Mouse (Mus musculus) hindbrain, embryonic 11.5 days (tissue): ENCODE data around the gene Lpp. TPM values are rescaled to one million over a fixed set of nuclear protein-coding genes. Genes with fewer than 3 reads are reported as not detected.

Experiments used
- ATAC-seq: fragments of 200-750 bp; cut with Nextera tagmentation; 2 replicates; pipeline ENCODE4 v1.8.0; 2017; ENCODE audit warnings: mild to moderate bottlenecking, moderate TSS enrichment, moderate library complexity; ENCODE audit not compliant: low FRiP score
- DNase-seq: peaks from one replicate; pipeline ENCODE4 v3.0.0-alpha.2; 2015; ENCODE audit warnings: low spot score
- H3K27ac ChIP-seq: fragments of 300-500 bp; sonication (generic); 2 replicates; pipeline ENCODE4 v1.5.1; 2014; ENCODE audit warnings: mild to moderate bottlenecking, low read depth, low read length
- H3K27me3 ChIP-seq: fragments of 300-500 bp; sonication (generic); 2 replicates; pipeline ENCODE4 v1.6.1; 2014; ENCODE audit warnings: mild to moderate bottlenecking, low read length, moderate library complexity, mixed read lengths; ENCODE audit not compliant: control insufficient read depth, insufficient read depth
- H3K36me3 ChIP-seq: fragments of 300-500 bp; sonication (generic); 2 replicates; pipeline ENCODE4 v1.6.1; 2014; ENCODE audit warnings: mild to moderate bottlenecking, low read length, moderate library complexity, mixed read lengths; ENCODE audit not compliant: control insufficient read depth, insufficient read depth
- H3K4me1 ChIP-seq: fragments of 300-500 bp; sonication (generic); replicated peaks from 2 replicates; pipeline ENCODE4 v1.6.1; 2014; ENCODE audit warnings: low read length, mixed read lengths; ENCODE audit not compliant: control insufficient read depth, insufficient read depth
- H3K4me2 ChIP-seq: fragments of 300-500 bp; sonication (generic); replicated peaks from 2 replicates; pipeline ENCODE4 v1.6.1; 2014; ENCODE audit warnings: mild to moderate bottlenecking, low read depth, low read length
- H3K4me3 ChIP-seq: fragments of 300-500 bp; sonication (generic); 2 replicates; pipeline ENCODE4 v1.5.1; 2014; ENCODE audit warnings: low read depth, low read length
- H3K9ac ChIP-seq: fragments of 300-500 bp; sonication (generic); 2 replicates; pipeline ENCODE4 v1.6.1; 2014; ENCODE audit warnings: low read depth, low read length
- H3K9me3 ChIP-seq: fragments of 300-500 bp; sonication (generic); 2 replicates; pipeline ENCODE4 v1.6.1; 2016; ENCODE audit warnings: low read length; ENCODE audit not compliant: control insufficient read depth
- WGBS: fragments of 180-500 bp; shearing (Covaris S2); extraction: QIAGEN DNeasy Blood & Tissue Kit; methylation state at CpG from one replicate; pipeline ENCODE4 v1.1.7; 2014; 5-methylcytosine and 5-hydroxymethylcytosine counted together
- polyA plus RNA-seq: library from polyadenylated mRNA; unstranded; fragments of >200 nt; fragmentation: Nextera tagmentation; extraction: Ambion mirVana; gene quantifications from 2 replicates; pipeline ENCODE4 v1.2.1, GENCODE M21; 2014

The Lpp gene
- polyA plus RNA-seq, 1 experiment from 2014 or later, result 25.1 TPM

GRCm38 (mm10) chr16:24411281-24411680 lies 18.0 kb downstream of the Lpp start:
- H3K4me3 ChIP-seq, result no peak overlapping the region
- ATAC-seq (no peak), DNase-seq (no peak)
- H3K4me1 ChIP-seq, result no peaks in the 10 kb centered on the region
- no peak overlapping the region for H3K4me2 ChIP-seq
- H3K36me3 ChIP-seq, result no peaks in the 10 kb centered on the region
- WGBS, result 91% methylated on average over 6 of the region's 6 CpGs
- no peaks in the 10 kb centered on the region for H3K27me3 ChIP-seq
- H3K9ac ChIP-seq, result no peak overlapping the region
- H3K9me3 ChIP-seq, result no peaks in the 10 kb centered on the region
- no peak overlapping the region for H3K27ac ChIP-seq

- Histone ChIP-seq H3K27ac (no peak overlapping the region), H3K4me2 (no peak overlapping the region), H3K36me3 (no peaks in the 10 kb centered on the region), H3K4me3 (no peak overlapping the region), H3K27me3 (no peaks in the 10 kb centered on the region), H3K9me3 (no peaks in the 10 kb centered on the region), H3K9ac (no peak overlapping the region), H3K4me1 (no peaks in the 10 kb centered on the region)
- 91% methylated on average over 5 of the region's 5 CpGs for WGBS
- no peak for DNase-seq
- ATAC-seq, result no peak
These were observed 18.9 kb downstream of the Lpp start for GRCm38 (mm10) chr16:24412193-24412592.

- Histone ChIP-seq H3K9ac (no peak overlapping the region), H3K9me3 (no peaks in the 10 kb centered on the region), H3K4me1 (no peaks in the 10 kb centered on the region), H3K4me3 (no peak overlapping the region), H3K27me3 (no peaks in the 10 kb centered on the region), H3K4me2 (no peak overlapping the region), H3K27ac (no peak overlapping the region), H3K36me3 (no peaks in the 10 kb centered on the region)
- ATAC-seq (no peak), DNase-seq (no peak)
- WGBS, result 94% methylated on average over 4 of the region's 4 CpGs
These were observed 19.8 kb downstream of the Lpp start for GRCm38 (mm10) chr16:24413059-24413458.

GRCm38 (mm10) chr16:24418022-24418421 lies 24.7 kb downstream of the Lpp start:
- 79% methylated on average over 4 of the region's 4 CpGs for whole genome bisulfite sequencing
- H3K27ac ChIP-seq, result no peak overlapping the region
- no peaks in the 10 kb centered on the region for H3K27me3 ChIP-seq
- H3K4me1 ChIP-seq, result 0 out of 2 replicates have a peak, but pooled peaks cover under 1% of the 10 kb centered on the region
- H3K36me3 ChIP-seq, result no peaks in the 10 kb centered on the region
- ATAC-seq (no peak), DNase-seq (no peak)
- no peak overlapping the region for H3K4me3 ChIP-seq
- H3K9ac ChIP-seq, result no peak overlapping the region
- H3K9me3 ChIP-seq, result no peaks in the 10 kb centered on the region
- H3K4me2 ChIP-seq, result no peak overlapping the region

- no peak overlapping the region for H3K4me3 ChIP-seq
- 0 out of 2 replicates have a peak, but pooled peaks cover 3% of the 10 kb centered on the region for H3K4me1 ChIP-seq
- ATAC-seq, result no peak
- H3K27ac ChIP-seq, result no peak overlapping the region
- H3K4me2 ChIP-seq, result no peak overlapping the region
- no peak overlapping the region for H3K9ac ChIP-seq
- no peaks in the 10 kb centered on the region for H3K27me3 ChIP-seq
- 76% methylated on average over 5 of the region's 5 CpGs for WGBS
- H3K36me3 ChIP-seq, result no peaks in the 10 kb centered on the region
- no peak for DNase-seq
- no peaks in the 10 kb centered on the region for H3K9me3 ChIP-seq
These were observed 27.4 kb downstream of the Lpp start for GRCm38 (mm10) chr16:24420603-24421120.

GRCm38 (mm10) chr16:24421687-24422418 lies 28.5 kb downstream of the Lpp start:
- no peak overlapping the region for H3K27ac ChIP-seq
- ATAC-seq (no peak), DNase-seq (no peak)
- 84% methylated on average over 4 of the region's 4 CpGs for WGBS
- H3K9me3 ChIP-seq, result no peaks in the 10 kb centered on the region
- H3K4me2 ChIP-seq, result no peak overlapping the region
- no peak overlapping the region for H3K9ac ChIP-seq
- 0 out of 2 replicates have a peak, but pooled peaks cover 3% of the 10 kb centered on the region for H3K4me1 ChIP-seq
- no peak overlapping the region for H3K4me3 ChIP-seq
- H3K27me3 ChIP-seq, result no peaks in the 10 kb centered on the region
- no peaks in the 10 kb centered on the region for H3K36me3 ChIP-seq

GRCm38 (mm10) chr16:24423196-24423595 lies 29.9 kb downstream of the Lpp start:
- 0 out of 2 replicates have a peak, but pooled peaks have one; percentile 40 for ATAC-seq
- WGBS, result 66% methylated on average over 4 of the region's 4 CpGs
- Histone ChIP-seq H3K36me3 (no peaks in the 10 kb centered on the region), H3K9me3 (no peaks in the 10 kb centered on the region), H3K27ac (no peak overlapping the region), H3K4me3 (no peak overlapping the region), H3K9ac (no peak overlapping the region), H3K4me2 (no peak overlapping the region), H3K4me1 (0 out of 2 replicates have a peak, but pooled peaks cover 3% of the 10 kb centered on the region), H3K27me3 (no peaks in the 10 kb centered on the region)
- DNase-seq, result no peak

- Histone ChIP-seq H3K4me3 (no peak overlapping the region), H3K36me3 (no peaks in the 10 kb centered on the region), H3K4me1 (0 out of 2 replicates have a peak, but pooled peaks cover 3% of the 10 kb centered on the region), H3K9ac (no peak overlapping the region), H3K27ac (no peak overlapping the region), H3K9me3 (no peaks in the 10 kb centered on the region), H3K4me2 (no peak overlapping the region), H3K27me3 (no peaks in the 10 kb centered on the region)
- WGBS, result 70% methylated on average over 4 of the region's 4 CpGs
- no peak for ATAC-seq
- no peak for DNase-seq
These were observed 30.4 kb downstream of the Lpp start for GRCm38 (mm10) chr16:24423751-24424150.
